Mouse (Mus musculus) neural tube, embryonic 14.5 days (tissue): ENCODE measurements around the gene Las1l. TPM values are rescaled to one million over a fixed set of nuclear protein-coding genes. Genes with fewer than 3 reads are reported as not detected.
"Not testable (repeated sequence)": the region's sequence is repeated elsewhere in the genome, so short reads cannot be mapped to it uniquely, and the experiment has no call there.

Source experiments
- ATAC-seq: fragments of 200-750 bp; cut with Nextera tagmentation; 2 replicates; pipeline ENCODE4 v1.8.0; 2017; ENCODE audit warnings: low read depth, mild to moderate bottlenecking, moderate TSS enrichment, moderate library complexity
- H3K27ac ChIP-seq: fragments of 300-500 bp; sonication (generic); 2 replicates; pipeline ENCODE4 v1.5.1; 2014; ENCODE audit warnings: low read depth, mild to moderate bottlenecking, control low read depth, low read length, moderate library complexity, mixed read lengths
- H3K27me3 ChIP-seq: fragments of 300-500 bp; sonication (generic); 2 replicates; pipeline ENCODE4 v1.6.1; 2014; ENCODE audit warnings: low read length; ENCODE audit not compliant: control insufficient read depth, insufficient read depth
- H3K36me3 ChIP-seq: fragments of 300-500 bp; sonication (generic); 2 replicates; pipeline ENCODE4 v1.6.1; 2014; ENCODE audit warnings: low read length, mixed read lengths; ENCODE audit not compliant: control insufficient read depth, insufficient read depth
- H3K4me1 ChIP-seq: fragments of 300-500 bp; sonication (generic); 2 replicates; pipeline ENCODE4 v1.6.1; 2014; ENCODE audit warnings: low read length; ENCODE audit not compliant: control insufficient read depth, insufficient read depth
- H3K4me2 ChIP-seq: fragments of 300-500 bp; sonication (generic); 2 replicates; pipeline ENCODE4 v1.6.1; 2014; ENCODE audit warnings: mild to moderate bottlenecking, low read depth, low read length, control low read depth
- H3K4me3 ChIP-seq: fragments of 300-500 bp; sonication (generic); 2 replicates; pipeline ENCODE4 v1.5.1; 2014; ENCODE audit warnings: low read depth, low read length, control low read depth, mixed read lengths
- H3K9ac ChIP-seq: fragments of 300-500 bp; sonication (generic); replicated peaks from 2 replicates; pipeline ENCODE4 v1.6.1; 2014; ENCODE audit warnings: low read depth, mild to moderate bottlenecking, control low read depth, low read length, mixed read lengths
- H3K9me3 ChIP-seq: fragments of 300-500 bp; sonication (generic); 2 replicates; pipeline ENCODE4 v1.6.1; 2016; ENCODE audit warnings: low read length; ENCODE audit not compliant: control insufficient read depth
- WGBS: fragments of 180-500 bp; shearing (Covaris S2); extraction: QIAGEN DNeasy Blood & Tissue Kit; methylation state at CpG from one replicate; pipeline ENCODE4 v1.1.7; 2014; 5-methylcytosine and 5-hydroxymethylcytosine counted together
- polyA plus RNA-seq: library from polyadenylated mRNA; unstranded; fragments of >200 nt; fragmentation: Nextera tagmentation; extraction: Ambion mirVana; gene quantifications from 2 replicates; pipeline ENCODE4 v1.2.1, GENCODE M21; 2014

The Las1l gene
- polyA plus RNA-seq, 1 experiment from 2014 or later, result 69.5 TPM

DNA sequence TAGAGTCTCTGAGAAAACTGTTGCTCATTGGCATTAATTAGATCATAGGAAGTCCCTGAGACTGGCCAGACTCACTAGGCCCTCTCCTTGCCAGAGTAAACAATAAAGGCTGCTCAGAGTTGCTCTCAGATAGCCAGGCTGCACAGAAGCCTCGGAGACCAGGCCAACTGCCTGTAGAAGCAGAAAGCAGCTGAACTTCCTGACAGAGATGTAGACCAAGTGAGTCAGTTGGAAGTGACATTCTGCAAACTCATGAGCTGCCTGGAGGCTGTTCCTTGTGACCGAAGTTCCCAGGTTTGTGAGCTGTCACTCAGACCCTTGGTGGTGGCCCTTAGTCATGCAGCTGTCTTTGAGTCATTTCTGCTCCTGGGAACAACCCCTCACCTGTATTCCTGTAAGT is 6.6 kb upstream of the Las1l start:
- H3K36me3 ChIP-seq, result no peaks in the 10 kb centered on the region
- H3K27me3 ChIP-seq, result no peaks in the 10 kb centered on the region
- no peak overlapping the region for H3K27ac ChIP-seq
- 84% methylated on average over 2 of the region's 2 CpGs for WGBS
- ATAC-seq, result no peak
- H3K9me3 ChIP-seq, result no peaks in the 10 kb centered on the region
- H3K9ac ChIP-seq, result no peak overlapping the region
- no peak overlapping the region for H3K4me3 ChIP-seq
- no peak overlapping the region for H3K4me2 ChIP-seq
- H3K4me1 ChIP-seq, result no peaks in the 10 kb centered on the region

GRCm38 (mm10) chrX:95957461-95957860 is 699 bp upstream of the Las1l start:
- H3K4me1 ChIP-seq, H3K27me3 ChIP-seq, H3K27ac ChIP-seq, H3K36me3 ChIP-seq, H3K9me3 ChIP-seq, H3K9ac ChIP-seq: not testable (repeated sequence)
- peak; percentile 41 for ATAC-seq
- H3K4me2 ChIP-seq, result peak overlapping the region; percentile 43
- WGBS, result 38% methylated on average over 11 of the region's 11 CpGs
- H3K4me3 ChIP-seq, result peak overlapping the region; percentile 17

DNA sequence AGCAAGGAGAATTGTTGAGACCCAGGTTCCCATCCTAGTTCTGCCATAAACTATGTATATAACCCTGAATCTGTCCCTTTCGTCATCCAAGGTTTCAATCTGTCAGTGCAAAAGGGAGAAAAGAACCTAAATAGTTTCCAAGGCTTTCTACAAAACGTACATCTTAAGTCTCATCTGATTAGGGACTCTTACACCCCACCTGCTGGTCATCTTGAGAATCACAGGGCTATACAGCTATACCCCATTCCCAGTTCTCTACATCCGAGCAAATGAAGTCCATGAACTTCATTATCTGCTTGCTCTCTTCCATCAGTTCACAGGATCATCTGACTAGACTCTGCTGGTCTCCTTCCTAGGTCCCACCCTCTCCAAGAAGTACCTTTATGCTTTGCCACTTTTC is 6.0 kb downstream of the Las1l start:
- Histone ChIP-seq H3K27ac (no peak overlapping the region), H3K36me3 (no peaks in the 10 kb centered on the region), H3K27me3 (no peaks in the 10 kb centered on the region), H3K4me2 (no peak overlapping the region), H3K4me1 (0 out of 2 replicates have a peak, but pooled peaks cover 4% of the 10 kb centered on the region), H3K9me3 (no peaks in the 10 kb centered on the region), H3K4me3 (no peak overlapping the region), H3K9ac (no peak overlapping the region)
- 52% methylated on average over 3 of the region's 3 CpGs for WGBS
- ATAC-seq, result no peak; the same call in 1 of the 2 replicates

DNA sequence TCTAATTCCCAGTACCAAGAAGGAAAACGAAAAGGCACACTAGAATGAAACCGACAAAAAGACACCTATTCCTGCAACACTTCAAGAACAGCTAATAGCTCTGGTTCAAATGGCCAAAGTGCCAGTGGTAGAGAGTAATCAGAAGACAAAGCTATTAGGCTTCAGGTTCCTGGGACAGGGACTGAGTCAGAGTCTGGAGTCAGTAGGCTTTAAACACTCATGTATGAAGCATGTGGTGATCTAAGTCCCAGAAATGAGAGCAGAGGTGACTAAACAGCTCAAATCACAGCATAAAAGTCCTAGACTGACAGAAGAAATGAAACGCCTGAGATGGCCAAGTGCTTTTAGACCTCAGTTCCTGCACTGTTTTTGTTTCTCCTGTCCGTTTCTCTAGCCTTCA is 8.6 kb downstream of the Las1l start:
- Histone ChIP-seq H3K4me3 (no peak overlapping the region), H3K4me2 (no peak overlapping the region), H3K9me3 (no peaks in the 10 kb centered on the region), H3K27ac (no peak overlapping the region), H3K4me1 (no peaks in the 10 kb centered on the region), H3K9ac (no peak overlapping the region), H3K27me3 (no peaks in the 10 kb centered on the region), H3K36me3 (no peaks in the 10 kb centered on the region)
- WGBS, result 90% methylated on average over 4 of the region's 4 CpGs
- ATAC-seq, result no peak

GRCm38 (mm10) chrX:95945496-95945895 is 11.3 kb downstream of the Las1l start:
- Histone ChIP-seq H3K27ac (no peak overlapping the region), H3K9ac (no peak overlapping the region), H3K9me3 (no peaks in the 10 kb centered on the region), H3K27me3 (no peaks in the 10 kb centered on the region), H3K4me2 (no peak overlapping the region), H3K4me3 (no peak overlapping the region), H3K4me1 (no peaks in the 10 kb centered on the region), H3K36me3 (0 out of 2 replicates have a peak, but pooled peaks cover under 1% of the 10 kb centered on the region)
- WGBS, result 96% methylated on average over 2 of the region's 2 CpGs
- no peak for ATAC-seq

DNA sequence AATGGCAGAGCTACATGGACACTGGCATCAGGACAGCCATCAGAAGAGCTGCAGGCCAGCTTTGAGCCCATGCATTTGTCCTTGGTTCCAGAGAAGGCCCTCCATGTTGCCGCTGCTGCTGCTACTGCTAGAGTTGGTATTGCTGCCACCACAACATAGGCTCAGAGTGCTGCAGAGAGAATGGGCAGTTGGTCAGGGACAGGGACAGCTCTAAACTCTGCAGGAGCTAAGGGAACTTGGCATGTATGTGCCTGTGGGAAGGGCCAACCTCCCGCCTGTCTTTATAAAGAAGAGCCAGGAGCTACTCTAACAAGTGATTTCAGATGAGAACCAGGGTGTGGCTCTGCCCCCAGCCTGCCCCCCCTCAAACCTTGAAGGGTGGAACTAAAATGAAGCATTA is 21.3 kb downstream of the Las1l start:
- ATAC-seq, result no peak

DNA sequence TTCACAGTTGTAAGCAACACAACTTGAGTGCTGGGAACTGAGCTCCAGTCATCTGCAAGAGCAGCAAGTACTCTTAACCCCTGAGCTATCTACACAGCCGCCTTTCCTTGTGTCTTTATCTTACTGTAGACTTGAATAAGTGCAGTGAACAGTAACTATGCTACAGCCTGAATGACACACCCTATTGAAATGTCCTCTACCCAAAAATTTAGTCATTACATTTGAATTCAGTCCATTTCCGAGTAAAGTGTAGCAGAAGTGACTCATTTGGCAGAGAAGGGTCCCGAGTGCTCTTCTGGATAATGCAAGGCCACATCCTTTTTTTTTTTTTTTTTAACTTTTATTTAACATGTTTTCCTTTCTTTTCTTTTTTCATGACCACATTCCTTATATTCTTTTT is 54.0 kb downstream of the Las1l start:
- H3K9me3 ChIP-seq, result no peaks in the 10 kb centered on the region
- no peaks in the 10 kb centered on the region for H3K27me3 ChIP-seq
- ATAC-seq, result no peak
- no peak overlapping the region for H3K27ac ChIP-seq
- no peak overlapping the region for H3K4me2 ChIP-seq
- no peak overlapping the region for H3K9ac ChIP-seq
- WGBS, result 91% methylated on average over 3 of the region's 3 CpGs
- H3K4me1 ChIP-seq, result no peaks in the 10 kb centered on the region
- no peaks in the 10 kb centered on the region for H3K36me3 ChIP-seq
- H3K4me3 ChIP-seq, result no peak overlapping the region

More for the DNA sequence above, 21.3 kb downstream of the Las1l start:
- no peak overlapping the region for H3K27ac ChIP-seq
- no peaks in the 10 kb centered on the region for H3K27me3 ChIP-seq
- H3K36me3 ChIP-seq, result peaks cover 4% of the 10 kb centered on the region; the same call in 1 of the 2 replicates
- H3K4me1 ChIP-seq, result no peaks in the 10 kb centered on the region
- H3K9ac ChIP-seq, result no peak overlapping the region
- H3K4me2 ChIP-seq, result no peak overlapping the region
- 90% methylated on average over 2 of the region's 2 CpGs for WGBS
- no peaks in the 10 kb centered on the region for H3K9me3 ChIP-seq
- H3K4me3 ChIP-seq, result no peak overlapping the region

Other genes with a start within 250 kb of the Las1l start
- gene Zc3h12b, start 245.3 kb downstream of the Las1l start, polyA plus RNA-seq, result 3.7 and 4.7 TPM in 2 replicates
- 30.1 and 53.3 TPM in 2 replicates for gene Msn, start 139.1 kb upstream of the Las1l start, polyA plus RNA-seq